Mouse (Mus musculus) left cerebral cortex, postnatal 25 days (tissue): ENCODE measurements at regions not wholly inside any gene's neighbourhood (a gene's known extent, or its start where the extent isn't known, plus 50 kb on each side); places are given as distances from the start of the nearest gene placed in this dataset.
"Not testable (repeated sequence)": the region's sequence is repeated elsewhere in the genome, so short reads cannot be mapped to it uniquely, and the experiment has no call there.

Source experiments
- DNase-seq, 2 experiments: peaks; one replicate each; pipeline ENCODE4 v3.0.0; 2022; ENCODE audit warnings: low spot score in 2 of 2, mixed read lengths in 1 of 2
- intact Hi-C: fragments of 180-260 bp; cut with DNase I; formaldehyde crosslinking; loops from one replicate; pipeline ENCODE4 v1.15.1; 2025

DNA sequence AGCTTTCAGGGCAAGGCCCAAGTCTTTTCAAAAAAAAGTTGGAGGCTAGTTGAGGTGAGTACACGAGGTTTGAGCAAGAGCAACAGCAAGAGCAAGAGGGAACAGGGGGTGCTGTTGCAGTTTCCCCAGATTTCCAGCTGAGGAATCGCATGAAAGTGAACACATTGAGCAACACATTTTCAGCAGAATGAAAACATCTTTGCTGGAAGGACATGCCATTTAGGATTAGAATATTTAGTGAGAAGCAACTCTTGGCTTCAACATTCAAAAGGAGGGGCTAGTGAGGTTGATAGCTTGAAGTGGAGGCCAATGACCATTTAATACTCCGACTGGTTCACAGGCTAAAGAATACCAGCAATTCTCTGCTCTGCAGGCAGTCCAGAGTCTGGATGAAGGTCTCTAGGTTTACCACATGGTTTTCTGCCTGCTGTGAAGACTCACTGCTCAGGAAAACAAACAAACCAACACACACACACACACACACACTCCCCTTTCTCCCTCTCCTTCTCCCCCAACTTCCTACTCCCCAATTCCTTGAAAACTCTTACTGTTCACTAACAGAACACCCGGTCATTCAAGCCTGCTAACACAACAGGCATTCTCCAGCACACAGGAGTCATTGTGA, 278.5 kb downstream of the Abcc12 start:
- no peak for DNase-seq
- intact Hi-C loops = no loop called here

DNA sequence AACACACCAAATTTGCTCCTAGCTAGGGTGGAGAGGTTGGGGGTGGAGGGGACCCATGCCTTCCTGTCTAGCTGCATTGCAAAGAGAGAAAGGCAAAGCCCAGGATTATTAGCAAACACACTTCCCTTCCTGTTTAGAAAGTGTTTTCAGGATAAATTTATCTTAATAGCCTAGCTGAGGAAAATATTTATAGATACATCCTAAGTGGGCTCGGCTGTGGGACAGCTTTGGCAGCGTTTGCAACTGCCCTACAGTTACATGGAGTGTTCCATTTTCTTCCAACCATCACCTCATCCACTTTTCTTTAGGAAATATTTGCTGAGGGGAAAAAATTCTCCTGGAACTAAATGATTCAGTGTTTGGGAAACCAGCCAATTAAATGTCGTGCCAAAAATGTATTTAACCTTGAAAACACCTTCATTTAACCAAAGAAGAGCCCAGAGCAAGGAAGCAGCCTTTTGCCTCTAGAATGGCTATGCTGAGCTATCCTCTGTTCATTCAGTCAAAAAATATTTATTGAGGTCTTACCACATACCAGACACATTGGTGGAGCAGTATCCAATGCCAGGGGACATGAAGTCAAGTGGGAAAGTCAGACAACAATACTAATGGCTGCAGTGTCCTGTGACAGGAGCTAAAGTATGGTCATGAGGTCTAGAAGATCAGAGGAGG, 291.6 kb downstream of the Abcc12 start:
- no peak for DNase-seq
- intact Hi-C loops = no loop called here

DNA sequence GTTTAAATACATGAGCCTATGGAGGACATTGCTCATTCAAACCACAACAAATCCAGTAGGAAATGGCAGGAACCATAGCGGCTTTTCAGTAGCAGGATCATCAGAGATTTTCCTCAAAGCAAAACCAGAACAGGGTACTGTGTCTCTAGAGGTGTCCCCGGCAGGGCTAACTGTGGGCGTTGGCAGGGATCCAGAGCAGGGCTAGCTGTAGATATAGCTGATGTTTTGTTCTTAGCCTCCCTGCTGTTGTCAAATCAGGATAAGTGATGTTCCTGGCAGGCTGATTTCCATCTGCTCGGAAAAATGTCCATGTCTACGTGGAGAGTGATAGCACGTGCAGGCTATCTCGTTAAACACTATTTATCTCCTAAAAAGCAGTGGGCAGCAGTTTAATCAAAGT, 297.6 kb downstream of the Abcc12 start:
- intact Hi-C loops = loop anchor here (5.0 kb wide), 1 partner anchor 44 kb away; no protein-coding TSS in a partner anchor
- DNase-seq = peak in 1 of 2 experiments; percentile 29

DNA sequence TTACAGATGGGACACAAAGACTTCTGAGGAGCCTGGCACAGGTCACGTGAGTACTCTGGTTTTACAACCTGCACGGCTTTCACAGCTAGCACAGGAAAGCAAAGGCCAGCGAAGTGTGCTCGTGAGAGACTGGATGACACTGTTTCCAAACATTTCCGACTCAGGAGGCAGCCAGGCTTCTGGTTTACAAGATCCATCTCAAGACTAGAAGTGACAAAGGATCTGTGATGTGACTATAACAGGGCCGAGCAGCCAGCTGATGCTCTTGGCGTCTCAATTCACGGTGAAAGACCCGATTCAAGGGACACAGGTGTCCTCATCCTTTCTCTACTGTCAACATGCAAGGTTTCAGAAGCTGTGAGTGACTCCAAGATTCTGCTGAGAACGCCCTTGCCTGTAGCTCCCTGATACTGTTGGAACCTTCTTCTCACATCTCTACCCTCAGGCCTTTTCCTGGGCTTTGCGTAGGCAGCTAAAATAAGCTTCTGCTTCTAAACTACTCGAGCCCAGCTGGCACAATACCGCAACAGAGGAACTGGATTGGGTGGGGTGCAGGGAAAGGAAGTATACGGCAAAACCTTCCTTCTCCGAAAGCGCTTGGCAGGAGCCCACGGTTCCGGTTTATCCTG, 300.3 kb downstream of the Abcc12 start:
- intact Hi-C loops = loop anchor here (2.0 to 5.0 kb wide), 2 partner anchors 47 to 193 kb away; no protein-coding TSS in a partner anchor
- DNase-seq = peak; percentile 59 to 91

DNA sequence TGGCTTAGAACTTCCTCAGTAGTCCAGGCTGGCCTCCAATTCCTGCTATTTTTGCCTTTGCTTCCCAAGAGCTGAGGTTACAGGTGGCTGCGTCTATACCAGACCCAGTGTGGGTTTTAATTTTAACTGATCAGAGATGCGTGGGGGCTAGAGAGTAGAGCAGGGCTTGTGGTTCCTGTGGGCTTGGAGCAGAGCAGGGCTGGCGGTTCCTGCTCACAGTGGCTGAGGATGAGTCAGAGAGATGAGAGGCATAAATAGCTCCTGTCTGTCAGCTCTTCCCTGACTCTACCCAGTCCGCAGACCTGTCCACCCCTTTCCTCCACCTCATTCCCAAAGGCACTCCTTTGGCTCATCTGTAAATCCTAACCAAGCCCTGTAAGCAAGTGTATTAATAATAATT, 304.8 kb downstream of the Abcc12 start:
- DNase-seq = peak in 1 of 2 experiments; percentile 82
- intact Hi-C loops = loop anchor here (10.0 kb wide), 1 partner anchor 431 kb away; the partner anchor contains the start of genes Itfg1 and Phkb

DNA sequence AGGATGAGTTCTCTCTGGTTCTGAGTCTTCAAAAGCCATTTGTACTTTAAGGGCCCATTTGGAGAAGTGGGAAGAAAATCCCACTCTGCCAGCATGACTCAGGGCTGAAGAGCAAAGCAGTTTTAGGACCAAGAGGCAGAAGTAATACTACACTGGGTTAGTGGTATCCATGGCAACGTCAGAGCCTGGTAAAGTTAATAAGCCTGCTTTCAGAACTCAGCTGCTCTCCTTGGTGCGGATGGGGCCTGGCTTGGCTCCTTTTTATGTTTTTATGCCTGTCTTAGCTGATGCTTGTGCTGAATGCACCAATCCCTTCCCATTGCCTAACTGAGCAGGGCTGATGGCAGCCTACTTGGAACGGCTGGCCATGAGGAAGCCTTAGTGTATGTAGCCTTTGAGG, 306.7 kb downstream of the Abcc12 start:
- intact Hi-C loops = loop anchor here (10.0 kb wide), 1 partner anchor 429 kb away; the partner anchor contains the start of genes Itfg1 and Phkb
- peak; percentile 57 to 87 for DNase-seq

DNA sequence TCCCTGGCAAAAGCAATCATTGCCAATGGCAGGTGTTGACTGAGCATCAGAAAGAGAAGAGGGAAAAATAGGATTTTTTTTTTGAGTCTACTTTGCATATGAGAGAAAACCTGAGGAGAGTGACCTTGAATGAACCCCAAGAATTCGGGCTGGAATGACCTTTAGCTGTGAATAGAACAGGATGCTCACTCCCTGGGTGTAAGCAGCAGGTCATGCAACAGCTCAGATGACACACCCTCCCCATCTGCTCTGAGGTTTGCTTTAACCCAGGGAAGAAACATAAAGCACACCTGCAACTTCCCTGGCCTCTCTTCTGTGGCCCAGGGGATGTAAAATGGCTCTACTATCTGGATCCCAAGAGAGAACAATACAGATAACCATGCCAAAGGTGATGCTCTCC, 307.9 kb downstream of the Abcc12 start:
- intact Hi-C loops = loop anchor here (10.0 kb wide), 1 partner anchor 428 kb away; the partner anchor contains the start of genes Itfg1 and Phkb

DNA sequence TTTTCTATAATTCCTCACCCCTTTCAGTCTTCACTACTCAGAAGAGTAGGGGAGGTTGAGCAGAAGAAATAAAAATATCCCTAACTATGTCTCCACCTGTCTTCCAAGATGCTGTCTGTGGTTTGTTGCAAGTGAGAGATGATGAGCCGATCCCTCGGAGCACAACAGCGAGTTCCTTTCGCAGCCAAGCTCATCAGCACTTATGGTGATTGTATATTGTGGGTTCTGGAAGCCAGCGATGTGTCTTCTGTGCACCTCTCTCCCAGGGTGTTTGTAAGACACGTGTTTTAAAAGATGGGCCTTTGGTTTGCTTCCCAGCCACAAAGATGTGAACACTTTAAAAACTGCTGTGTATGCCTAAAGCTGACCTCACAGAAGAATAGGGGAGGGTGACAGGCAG, 309.0 kb downstream of the Abcc12 start:
- intact Hi-C loops = loop anchor here (10.0 kb wide), 1 partner anchor 427 kb away; the partner anchor contains the start of genes Itfg1 and Phkb
- peak in 1 of 2 experiments; percentile 45 for DNase-seq

More for the DNA sequence above, 307.9 kb downstream of the Abcc12 start:
- no peak for DNase-seq

DNA sequence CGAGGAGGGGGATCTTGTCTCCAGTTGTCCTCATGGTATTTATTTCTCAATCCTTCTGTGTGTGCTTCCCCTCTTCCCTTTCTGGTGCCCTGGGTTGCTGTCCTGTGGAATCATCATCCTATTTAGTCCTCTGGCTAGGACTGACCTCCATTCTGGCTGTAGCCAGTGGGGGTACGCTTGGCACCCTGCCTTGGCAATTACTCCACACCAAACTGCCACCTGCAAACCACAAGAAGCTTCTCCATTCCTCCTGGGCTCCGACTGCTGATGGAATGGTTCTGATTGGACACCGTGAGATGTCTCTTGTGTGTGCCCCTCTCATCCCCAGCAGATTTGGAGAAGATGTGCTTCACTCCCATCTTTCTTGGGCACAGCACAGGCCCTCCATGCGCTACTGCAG, 322.5 kb downstream of the Abcc12 start:
- intact Hi-C loops = no loop called here
- DNase-seq = no peak

DNA sequence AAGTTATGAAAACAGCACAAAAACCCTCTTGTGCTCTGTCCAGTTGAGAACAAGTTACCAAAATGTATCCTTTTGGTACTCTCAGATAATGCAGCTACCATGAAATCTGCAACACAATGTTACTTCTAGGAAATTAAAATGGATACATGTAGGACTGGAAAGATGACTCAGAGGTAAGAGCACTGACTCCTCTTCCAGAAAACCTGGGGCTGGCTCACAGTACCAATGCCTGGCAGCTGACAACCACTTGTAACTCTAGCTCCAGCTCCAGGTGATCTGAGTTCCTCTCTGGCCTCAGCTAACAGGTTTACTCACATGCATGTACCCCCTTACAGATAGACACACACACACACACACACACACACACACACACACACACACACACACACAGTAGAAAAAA, 325.1 kb downstream of the Abcc12 start:
- DNase-seq = peak in 1 of 2 experiments; percentile 63

DNA sequence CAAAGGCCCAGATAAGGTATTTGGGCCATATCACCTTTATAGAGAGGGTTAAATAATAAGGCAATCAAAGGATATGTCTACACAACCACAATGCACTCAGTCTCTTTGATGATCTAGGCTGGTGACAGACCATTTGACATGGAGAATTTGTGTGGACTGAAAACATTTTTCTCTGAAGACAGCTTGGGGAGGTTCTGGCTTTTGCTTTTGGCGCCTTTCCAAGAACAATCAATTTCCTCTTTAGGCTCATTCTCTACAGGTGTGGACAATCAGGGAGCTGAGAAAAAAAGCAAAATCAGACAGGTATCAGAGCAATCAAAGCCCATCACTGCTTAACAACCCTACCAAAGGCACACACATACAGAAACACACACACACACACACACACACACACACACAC, 325.8 kb downstream of the Abcc12 start:
- intact Hi-C loops = no loop called here

More for the DNA sequence above, 325.1 kb downstream of the Abcc12 start:
- intact Hi-C loops = no loop called here

DNA sequence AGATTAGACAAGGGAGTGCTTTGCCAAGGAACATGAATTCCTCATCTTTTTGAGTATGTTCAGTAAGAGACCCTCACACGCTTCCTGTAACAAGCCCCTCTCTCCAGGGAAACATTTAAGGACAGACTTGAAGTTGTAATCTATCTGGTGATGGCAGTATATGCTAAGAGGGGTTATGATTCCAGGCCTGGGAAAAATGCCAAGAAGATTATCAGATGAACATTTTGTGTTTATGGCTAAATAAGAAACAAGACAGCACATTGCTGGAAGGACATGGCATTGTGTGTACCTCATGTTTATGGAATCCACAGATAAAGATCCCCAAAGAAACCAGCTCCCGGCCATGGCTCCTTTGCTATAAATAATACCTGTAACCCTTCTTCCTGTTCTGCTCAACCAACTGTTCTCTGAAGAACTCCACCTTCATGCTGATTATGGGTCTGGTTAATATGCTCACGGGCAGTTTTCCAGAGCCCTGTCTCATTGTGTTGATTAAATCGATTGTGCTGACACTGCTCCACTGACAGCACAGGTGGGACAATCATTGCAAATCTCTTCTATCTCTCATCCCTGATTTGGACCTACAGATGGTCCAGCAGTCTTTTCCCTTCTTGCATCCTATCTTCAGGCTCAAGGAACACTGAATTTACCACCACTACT, 327.7 kb downstream of the Abcc12 start:
- intact Hi-C loops = no loop called here
- DNase-seq = no peak

More for the DNA sequence above, 325.8 kb downstream of the Abcc12 start:
- DNase-seq = no peak

DNA sequence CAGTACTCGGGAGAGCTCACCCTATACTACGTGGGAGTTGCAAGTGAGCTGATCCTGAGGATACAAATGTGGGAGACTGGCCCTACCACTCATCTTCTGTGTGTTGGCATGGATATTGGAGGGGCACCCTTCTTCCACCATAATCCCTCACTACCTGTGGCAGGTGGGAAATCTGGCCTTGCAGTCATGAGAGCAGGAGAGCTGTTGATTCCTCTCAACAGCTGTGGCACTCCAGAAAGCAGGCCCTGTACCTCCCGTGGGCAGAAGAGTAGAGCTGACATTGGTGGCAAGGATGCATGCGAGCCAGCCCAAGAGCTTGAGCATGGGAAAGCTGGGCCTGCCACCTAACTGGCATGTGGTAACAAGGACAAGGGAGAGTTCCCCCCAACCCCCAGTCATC, 345.8 kb downstream of the Abcc12 start:
- no peak for DNase-seq
- intact Hi-C loops = no loop called here

DNA sequence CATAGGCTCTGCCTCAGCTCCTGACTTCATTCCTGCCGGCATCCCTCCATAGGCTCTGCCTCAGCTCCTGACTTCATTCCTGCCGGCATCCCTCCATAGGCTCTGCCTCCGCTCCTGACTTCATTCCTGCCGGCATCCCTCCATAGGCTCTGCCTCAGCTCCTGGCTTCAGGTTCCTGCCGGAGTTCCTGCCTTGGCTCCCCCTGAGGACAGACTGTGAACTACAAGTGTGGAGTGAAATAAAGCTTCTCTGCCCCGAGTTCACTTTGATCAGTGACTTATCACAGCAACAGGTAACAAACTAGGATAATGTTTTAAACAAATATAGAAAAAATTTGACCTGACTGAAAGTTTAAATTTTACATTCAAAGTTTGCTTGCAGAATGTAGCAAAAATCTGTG, 348.5 kb downstream of the Abcc12 start:
- intact Hi-C loops = loop anchor here (2.0 kb wide), 1 partner anchor 85 kb away; no protein-coding TSS in a partner anchor
- DNase-seq = not testable (repeated sequence)

DNA sequence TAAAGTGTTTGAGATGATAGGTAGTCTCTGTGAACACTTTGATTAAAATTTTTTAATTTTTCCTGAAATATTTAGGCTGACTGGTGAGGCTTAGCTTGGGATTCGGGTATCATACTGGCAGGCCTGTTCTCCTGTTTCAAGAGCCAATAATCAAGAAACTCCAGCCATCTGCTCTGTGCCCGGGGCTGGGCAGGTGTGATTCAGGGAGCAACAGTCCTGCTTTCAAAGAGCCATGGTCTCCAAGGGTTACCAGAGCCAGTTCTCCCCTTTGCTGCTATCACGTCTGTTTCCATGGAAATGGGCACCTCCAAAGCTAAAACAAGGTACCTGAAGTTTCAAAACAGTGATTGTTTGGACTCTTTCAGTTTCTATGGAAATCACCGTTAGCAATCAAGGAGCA, 355.6 kb downstream of the Abcc12 start:
- intact Hi-C loops = no loop called here
- no peak for DNase-seq

DNA sequence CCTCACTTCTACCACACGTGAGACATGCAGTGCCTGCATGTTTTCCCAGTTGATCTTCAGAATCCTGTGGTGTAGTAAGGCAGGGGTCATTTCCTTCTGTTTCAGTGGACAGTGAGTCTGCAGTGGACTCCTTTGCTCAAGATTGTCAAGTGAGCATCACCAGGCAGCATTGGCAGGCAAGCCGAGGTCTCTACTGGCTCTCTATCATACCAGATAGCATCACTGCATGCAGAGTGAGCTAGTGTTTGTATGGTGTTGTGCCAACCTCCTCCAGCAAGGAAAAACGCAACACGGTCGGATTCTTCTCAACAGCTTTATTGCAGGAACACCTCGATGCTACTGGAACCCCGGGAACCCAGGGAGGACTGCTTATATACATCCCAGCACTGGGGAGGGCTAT, 357.8 kb downstream of the Abcc12 start:
- DNase-seq = no peak
- intact Hi-C loops = no loop called here

DNA sequence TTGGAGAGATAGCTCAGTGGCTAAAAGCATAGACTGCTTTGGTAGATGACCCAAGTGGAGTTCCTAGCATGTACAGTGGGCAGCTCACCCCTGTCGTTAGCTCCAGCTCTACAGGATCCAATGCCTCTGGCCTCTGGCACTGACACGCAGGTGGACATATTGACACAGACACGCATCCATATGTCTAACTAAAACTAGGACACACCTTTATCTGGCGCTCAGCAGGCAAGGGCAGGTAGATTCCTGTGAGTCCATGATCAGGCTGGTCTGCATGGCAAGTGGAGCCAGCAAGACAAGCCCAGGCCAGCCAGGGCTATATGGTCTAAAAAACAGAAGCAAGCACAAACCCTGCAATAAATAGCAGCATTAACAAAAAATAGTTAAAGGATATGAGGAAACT, 358.3 kb downstream of the Abcc12 start:
- no peak for DNase-seq
- intact Hi-C loops = no loop called here

DNA sequence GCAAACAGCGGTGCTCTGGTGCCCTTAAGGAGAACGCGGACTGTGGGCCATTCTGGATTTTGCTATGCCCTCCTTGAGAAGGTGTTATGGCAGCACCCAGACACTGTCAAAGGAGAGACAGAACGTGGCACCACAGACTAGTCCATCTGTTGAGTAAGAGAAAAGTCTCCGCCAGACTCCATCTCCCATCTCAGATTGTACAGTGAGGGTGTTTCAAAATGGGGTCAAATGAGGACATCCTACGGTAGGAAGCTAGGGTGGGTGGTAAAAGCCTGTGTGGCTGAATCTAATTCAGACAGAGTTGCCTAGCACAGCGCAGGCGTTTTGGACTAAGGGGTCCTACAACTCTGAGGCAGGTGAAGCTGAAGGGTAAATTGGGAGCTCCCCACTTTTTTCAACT, 366.1 kb downstream of the Abcc12 start:
- peak in 1 of 2 experiments; percentile 78 for DNase-seq
- intact Hi-C loops = loop anchor here (5.0 kb wide), 1 partner anchor 113 kb away; no protein-coding TSS in a partner anchor

DNA sequence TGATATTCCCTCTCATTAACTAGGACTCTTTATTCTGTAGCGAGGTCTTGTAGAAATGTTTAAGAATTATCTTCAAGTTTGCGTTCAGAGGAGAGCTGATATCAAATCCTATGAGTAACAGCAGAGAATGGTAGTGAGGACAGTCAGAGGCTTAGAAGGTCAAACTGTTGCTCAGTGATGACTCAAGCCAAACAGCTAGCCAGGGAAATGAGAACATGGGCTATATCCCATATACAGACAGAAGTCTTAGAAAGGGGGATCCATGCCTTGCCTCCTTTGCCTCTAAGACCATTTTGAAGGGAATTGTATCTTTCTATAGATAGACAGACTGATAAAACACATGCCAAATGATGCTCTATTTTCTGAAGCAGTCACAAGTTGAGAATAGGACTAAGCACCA, 368.0 kb downstream of the Abcc12 start:
- intact Hi-C loops = loop anchor here (5.0 kb wide), 1 partner anchor 115 kb away; no protein-coding TSS in a partner anchor

DNA sequence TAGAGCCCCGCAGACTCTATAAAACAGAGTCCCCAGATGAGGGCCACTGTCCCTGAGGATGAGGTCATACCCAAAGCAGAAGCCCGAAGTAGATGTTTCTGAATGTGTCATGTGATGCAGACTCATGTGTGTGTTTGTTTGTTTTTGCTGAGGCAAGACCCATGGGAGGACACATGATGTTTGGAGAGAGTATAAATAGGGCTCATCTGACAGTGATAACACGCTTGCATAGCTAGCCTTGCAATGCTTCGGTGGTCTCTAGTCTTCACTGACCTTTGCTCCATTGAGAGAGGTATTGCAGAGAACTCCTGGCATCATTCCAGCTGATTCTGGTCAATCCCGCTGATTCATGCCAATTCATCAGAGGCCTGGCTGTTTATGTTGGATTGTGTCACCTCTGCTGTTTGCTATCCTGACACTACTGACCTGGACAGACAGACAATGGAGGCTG, 368.1 kb downstream of the Phkb start:
- no peak for DNase-seq
- intact Hi-C loops = loop anchor here (10.0 kb wide), 2 partner anchors 266 to 504 kb away; partner anchors contain the start of gene Neto2

More for the DNA sequence above, 368.0 kb downstream of the Abcc12 start:
- no peak for DNase-seq
